Mouse (Mus musculus) C2C12 (cell line): ENCODE measurements at regions not wholly inside any gene's neighbourhood (a gene's known extent, or its start where the extent isn't known, plus 50 kb on each side); places are given as distances from the start of the nearest gene placed in this dataset.
"Not testable (repeated sequence)": the region's sequence is repeated elsewhere in the genome, so short reads cannot be mapped to it uniquely, and the experiment has no call there.

Source experiments
- H3K27me3 ChIP-seq: one replicate; pipeline ENCODE4 v1.6.1; 2011; ENCODE audit not compliant: control insufficient read depth, insufficient read depth, insufficient read length
- H3K36me3 ChIP-seq: one replicate; pipeline ENCODE4 v1.6.1; 2011; ENCODE audit not compliant: control insufficient read depth, insufficient read depth
- H3K4me3 ChIP-seq: one replicate; pipeline ENCODE4 v1.5.1; 2011; ENCODE audit warnings: mild to moderate bottlenecking, control low read depth; ENCODE audit not compliant: poor library complexity, insufficient read depth, severe bottlenecking
- H3K79me2 ChIP-seq: one replicate; pipeline ENCODE4 v1.6.1; 2011; ENCODE audit not compliant: control insufficient read depth, insufficient read depth
- H3K79me3 ChIP-seq: one replicate; pipeline ENCODE4 v1.6.1; 2011; ENCODE audit warnings: low read depth, control low read depth
- H3ac ChIP-seq: one replicate; pipeline ENCODE3; 2011; ENCODE audit warnings: low read depth; ENCODE audit not compliant: control insufficient read depth, insufficient read length
- CEBPB ChIP-seq: IDR thresholded peaks from one replicate; pipeline ENCODE4 v1.6.1; 2011; ENCODE audit warnings: low read depth, mild to moderate bottlenecking, control low read depth, moderate library complexity
- CTCF ChIP-seq: IDR thresholded peaks from one replicate; pipeline ENCODE4 v1.5.1; 2011; ENCODE audit not compliant: control insufficient read depth, insufficient read depth, insufficient read length
- FOSL1 ChIP-seq: IDR thresholded peaks from one replicate; pipeline ENCODE4 v1.8.0; 2011; ENCODE audit warnings: mild to moderate bottlenecking, low read length; ENCODE audit not compliant: poor library complexity, insufficient read depth, severe bottlenecking
- MAX ChIP-seq: IDR thresholded peaks from one replicate; pipeline ENCODE4 v1.6.1; 2011; ENCODE audit warnings: mild to moderate bottlenecking, control low read depth
- MYOD1 ChIP-seq: IDR thresholded peaks from one replicate; pipeline ENCODE4 v1.6.1; 2011; ENCODE audit warnings: low read depth; ENCODE audit not compliant: control insufficient read depth, insufficient read length
- MYOG ChIP-seq: IDR thresholded peaks from one replicate; pipeline ENCODE4 v1.6.1; 2011; ENCODE audit not compliant: control insufficient read depth, insufficient read length; ENCODE audit errors: extremely low read depth
- USF1 ChIP-seq: IDR thresholded peaks from one replicate; pipeline ENCODE4 v1.6.1; 2011; ENCODE audit warnings: low read depth, mild to moderate bottlenecking, control low read depth, moderate library complexity

DNA sequence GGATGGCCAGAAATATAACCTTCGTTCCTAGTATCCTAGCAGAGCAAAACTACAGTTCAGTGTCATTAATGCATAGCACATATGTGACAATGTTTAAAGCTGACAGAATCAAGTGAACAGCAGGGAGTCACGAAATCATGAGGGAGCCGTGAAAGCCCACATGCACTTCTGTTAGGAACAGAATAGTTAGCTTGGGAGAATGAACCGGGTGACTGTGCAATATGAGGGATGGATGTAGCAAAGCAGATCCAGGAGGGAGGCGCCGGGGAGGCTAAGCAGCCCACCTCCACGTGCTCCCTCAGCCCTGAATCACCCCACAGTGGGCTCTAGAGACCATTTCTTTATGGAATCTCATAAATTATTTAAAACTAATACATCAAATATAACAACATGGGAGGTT, 116.3 kb upstream of the Daam1 start:
- Histone ChIP-seq H3ac (no peak overlapping the region), H3K36me3 (no peaks in the 10 kb centered on the region), H3K79me3 (no peaks in the 10 kb centered on the region)

DNA sequence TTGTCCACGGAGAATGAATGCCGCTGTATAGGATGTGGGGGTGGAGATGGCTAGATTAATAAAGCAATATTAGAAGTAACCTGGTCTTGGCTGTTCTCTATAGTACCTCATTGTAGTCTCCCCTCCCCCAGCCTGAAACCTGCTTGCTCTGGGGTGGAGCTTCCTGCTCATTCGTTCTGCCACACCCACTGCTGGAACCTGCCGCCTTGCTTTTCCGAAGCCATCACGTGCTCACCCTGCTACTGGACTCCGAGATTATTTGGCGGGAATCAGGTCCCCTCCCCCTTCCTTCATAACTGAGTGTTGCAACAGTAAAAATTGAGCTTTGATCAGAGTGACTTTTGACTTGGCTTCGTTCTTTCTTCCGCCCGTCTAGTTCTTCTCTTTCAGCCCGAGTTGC, 112.5 kb upstream of the Daam1 start:
- H3K36me3 ChIP-seq, H3ac ChIP-seq, H3K4me3 ChIP-seq, H3K79me3 ChIP-seq, H3K27me3 ChIP-seq, H3K79me2 ChIP-seq: not testable (repeated sequence)

More for the DNA sequence above, 116.3 kb upstream of the Daam1 start:
- Histone ChIP-seq H3K79me2 (no peaks in the 10 kb centered on the region), H3K4me3 (no peak overlapping the region), H3K27me3 (peaks cover 5% of the 10 kb centered on the region)
- TF ChIP-seq CTCF (no peak), CEBPB (no peak), MYOD1 (no peak), MYOG (no peak), USF1 (no peak), MAX (no peak), FOSL1 (no peak)

DNA sequence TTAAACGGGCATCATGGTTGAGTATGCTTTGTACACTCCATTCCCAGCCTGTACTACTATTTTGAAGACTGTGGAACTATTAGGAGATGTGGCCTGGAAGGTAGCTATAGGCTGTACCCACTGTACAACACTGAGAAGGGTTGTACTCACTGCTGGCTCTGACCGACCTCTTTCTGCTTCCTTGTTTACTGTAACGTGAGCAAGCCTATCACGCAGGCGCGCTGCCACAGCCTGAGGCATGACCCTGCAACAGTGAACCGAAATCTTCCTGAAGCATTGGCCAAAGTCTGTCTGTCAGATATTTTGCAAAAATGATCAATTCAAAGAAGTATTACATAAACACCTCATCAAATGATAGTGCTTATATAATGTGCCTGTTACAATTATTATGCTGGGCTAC, 112.0 kb upstream of the Daam1 start:
- H3K36me3 ChIP-seq = no peaks in the 10 kb centered on the region
- no peak overlapping the region for H3K4me3 ChIP-seq
- H3K79me3 ChIP-seq = no peaks in the 10 kb centered on the region
- TF ChIP-seq CTCF (no peak), USF1 (no peak), MYOD1 (no peak), CEBPB (no peak), MYOG (no peak), FOSL1 (no peak)
- H3K27me3 ChIP-seq = peaks cover 8% of the 10 kb centered on the region
- H3K79me2 ChIP-seq = no peaks in the 10 kb centered on the region
- H3ac ChIP-seq = no peak overlapping the region

DNA sequence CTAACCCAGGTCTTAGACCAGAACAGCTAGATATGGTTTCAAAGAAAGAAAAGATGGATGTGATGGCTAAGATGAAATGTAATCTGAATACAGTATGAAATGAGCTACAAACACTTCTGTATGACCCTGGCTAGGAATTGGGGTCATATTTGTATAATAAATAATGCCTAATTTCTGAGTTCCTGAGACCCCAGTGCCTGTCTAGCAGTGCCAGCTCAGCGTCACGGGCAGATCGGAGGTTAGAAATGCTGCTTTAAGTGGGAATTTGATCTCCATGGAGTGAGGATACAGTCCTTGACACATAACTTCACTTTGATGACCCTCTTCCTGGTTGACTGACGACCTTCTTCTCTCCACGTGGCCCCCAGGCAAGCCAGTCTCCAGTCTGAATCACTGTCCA, 105.7 kb upstream of the Daam1 start:
- no peak overlapping the region for H3ac ChIP-seq
- no peaks in the 10 kb centered on the region for H3K79me2 ChIP-seq
- H3K27me3 ChIP-seq = no peaks in the 10 kb centered on the region
- H3K4me3 ChIP-seq = no peak overlapping the region
- no peak for TF ChIP-seq MAX
- TF ChIP-seq FOSL1 = no peak
- TF ChIP-seq MYOD1 = no peak
- TF ChIP-seq MYOG = no peak
- no peak for TF ChIP-seq CEBPB
- TF ChIP-seq USF1 = no peak
- no peak for TF ChIP-seq CTCF
- H3K79me3 ChIP-seq = no peaks in the 10 kb centered on the region
- H3K36me3 ChIP-seq = no peaks in the 10 kb centered on the region

- no peak for TF ChIP-seq MYOD1
- TF ChIP-seq CTCF = no peak
- Histone ChIP-seq H3K79me2 (no peaks in the 10 kb centered on the region), H3K36me3 (no peaks in the 10 kb centered on the region), H3ac (no peak overlapping the region), H3K79me3 (no peaks in the 10 kb centered on the region), H3K27me3 (no peaks in the 10 kb centered on the region), H3K4me3 (no peak overlapping the region)
Observed at GRCm38 (mm10) chr12:71725713-71726336, 105.1 kb upstream of the Daam1 start.

DNA sequence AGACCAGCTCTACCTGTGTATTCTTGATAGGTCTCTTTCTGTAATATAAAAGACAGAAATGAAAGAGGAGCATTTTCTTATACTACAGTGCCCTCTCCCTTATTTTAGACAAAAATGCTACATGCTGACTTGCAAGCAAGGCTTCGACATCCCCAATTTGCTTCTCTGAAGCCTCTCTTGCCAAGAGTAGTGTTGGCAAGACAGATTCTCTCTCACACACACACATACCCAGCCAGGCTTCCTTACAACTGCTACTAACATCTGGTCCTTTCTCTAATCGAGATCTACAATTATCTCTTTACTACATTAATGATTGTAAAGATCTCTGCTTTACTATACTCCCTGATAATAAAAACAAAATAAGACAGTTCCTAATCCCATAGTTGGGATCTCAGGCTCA, 87.5 kb upstream of the Daam1 start:
- TF ChIP-seq FOSL1 = no peak
- TF ChIP-seq USF1 = no peak
- no peak for TF ChIP-seq MYOD1
- TF ChIP-seq CTCF = no peak
- TF ChIP-seq MAX = no peak
- no peak for TF ChIP-seq CEBPB
- TF ChIP-seq MYOG = no peak
- Histone ChIP-seq H3K27me3 (no peaks in the 10 kb centered on the region), H3K79me2 (no peaks in the 10 kb centered on the region)

More for the DNA sequence above, 87.5 kb upstream of the Daam1 start:
- Histone ChIP-seq H3ac (no peak overlapping the region), H3K4me3 (no peak overlapping the region), H3K79me3 (no peaks in the 10 kb centered on the region), H3K36me3 (no peaks in the 10 kb centered on the region)
